Mouse (Mus musculus) spleen, postnatal 4 days (tissue): ENCODE results near the gene Smco1.
"Not testable (repeated sequence)": the region's sequence is repeated elsewhere in the genome, so short reads cannot be mapped to it uniquely, and the experiment has no call there.

Source experiments
- DNase-seq, 2 experiments: peaks; one replicate each; pipeline ENCODE4 v3.0.0; 2022; ENCODE audit warnings: low spot score in 2 of 2

Gene Smco1

DNA sequence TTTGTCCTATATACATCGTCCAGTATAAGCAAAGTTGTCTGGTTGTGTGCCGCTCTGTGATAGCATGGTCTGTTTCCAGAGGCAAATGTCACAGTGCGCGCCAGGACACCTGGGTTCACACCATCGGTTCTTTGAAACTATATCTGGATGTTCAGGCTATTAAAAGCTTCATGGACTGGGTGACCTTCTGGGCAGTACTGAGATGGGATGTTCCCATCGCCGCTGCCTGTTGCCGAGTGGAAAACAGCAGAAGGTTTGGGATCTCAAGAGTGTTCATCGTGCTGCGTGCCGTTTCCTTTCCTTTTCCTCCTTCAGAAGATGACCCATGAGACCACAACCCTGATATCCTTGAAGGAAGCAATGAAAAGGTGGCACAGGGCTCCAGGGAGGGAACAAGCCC is at the start of gene Smco1:
Gene Smco1, plus strand, starts transcription at position 178 of the 400 bp plus-strand sequence.
- DNase-seq = no peak

DNA sequence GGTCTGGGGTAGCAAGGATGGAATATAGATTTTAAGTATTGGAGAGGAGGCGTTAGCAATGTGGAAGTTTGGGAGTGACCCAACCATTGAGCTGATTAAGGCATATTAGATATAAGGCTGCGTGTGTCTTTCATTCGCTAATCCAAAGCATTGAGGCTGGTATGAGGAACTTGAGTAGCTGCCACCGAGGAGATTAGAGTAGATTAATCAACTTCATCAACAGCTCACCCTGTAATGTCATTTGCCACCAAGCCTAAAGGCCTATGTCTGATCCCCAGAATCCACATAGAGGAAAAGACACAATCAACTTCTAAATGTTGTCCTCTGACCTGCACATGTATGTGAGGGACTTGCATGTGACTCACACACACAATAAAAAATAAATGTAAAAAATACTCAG is 49.5 kb upstream of the Smco1 start:
- DNase-seq = no peak

DNA sequence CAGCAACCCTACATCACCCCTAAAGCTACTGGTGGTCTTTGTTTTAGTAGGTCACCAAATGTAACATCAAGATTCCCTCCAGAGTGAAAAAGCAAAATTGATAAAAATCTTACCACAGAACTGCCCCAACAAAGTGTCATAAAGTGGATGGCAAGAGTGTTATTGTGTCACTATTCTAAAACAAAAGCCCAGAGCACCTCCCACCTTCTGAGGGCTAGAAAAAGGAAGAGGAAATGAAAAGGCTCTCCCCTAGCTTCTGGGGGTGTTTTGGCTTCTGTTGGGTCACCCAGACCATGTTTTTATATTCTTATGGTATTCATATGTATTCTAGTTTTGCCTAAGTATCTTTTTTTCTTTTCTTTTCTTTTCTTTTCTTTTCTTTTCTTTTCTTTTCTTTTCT is 48.9 kb upstream of the Smco1 start:
- DNase-seq = no peak

DNA sequence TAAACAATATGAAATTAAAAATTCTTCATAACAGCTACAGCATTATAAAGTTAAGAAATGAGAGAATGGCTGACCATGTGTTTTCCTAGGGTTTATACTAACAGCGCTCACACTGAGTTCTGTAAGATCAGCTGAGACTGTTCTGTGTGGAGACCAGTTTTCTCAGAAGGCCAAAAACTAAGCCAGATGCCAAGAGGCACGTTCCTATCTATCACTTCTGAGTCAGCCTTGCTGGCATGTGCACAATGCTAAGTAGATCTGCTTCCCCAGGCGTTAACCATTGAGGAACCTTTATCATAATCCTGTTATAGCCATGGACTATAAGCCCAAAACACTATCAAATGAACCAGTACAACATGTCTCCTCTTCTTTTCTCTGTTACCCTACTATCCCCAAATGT is 39.2 kb upstream of the Smco1 start:
- DNase-seq = not testable (repeated sequence)

DNA sequence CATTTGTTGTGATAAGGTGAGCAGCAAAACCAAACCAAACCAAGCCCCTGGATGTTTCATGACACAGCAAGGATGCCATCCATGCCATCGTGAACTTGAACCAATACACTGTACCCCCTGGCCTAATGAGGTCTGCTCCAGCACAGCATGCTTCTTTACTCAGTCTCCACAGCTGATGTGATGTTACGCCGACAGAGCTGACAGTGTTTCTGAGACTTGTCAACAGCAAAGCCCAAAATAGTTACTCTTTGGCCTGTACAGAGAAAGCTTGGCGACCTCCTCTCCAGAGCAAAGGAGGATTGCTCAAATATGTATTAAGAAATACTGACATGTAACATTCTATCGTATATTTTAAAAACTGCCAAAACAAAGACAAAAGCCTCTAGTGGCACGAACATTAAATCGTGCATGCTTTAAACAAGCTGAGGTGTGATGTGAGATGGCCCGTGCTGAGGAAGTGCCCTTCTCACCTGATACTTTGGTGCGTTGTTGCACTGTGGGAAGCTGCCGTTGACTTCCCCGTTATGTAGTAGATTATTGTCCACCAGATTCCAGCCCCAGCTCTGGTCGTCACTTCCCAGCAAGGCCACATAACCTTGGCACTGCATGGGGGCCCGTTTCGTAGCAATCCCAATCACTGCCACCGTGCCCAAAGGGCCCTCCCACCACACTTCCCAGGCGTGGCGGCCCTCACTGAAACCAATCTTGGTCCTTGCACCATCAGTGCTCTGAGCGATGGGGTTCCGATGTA is 33.2 kb upstream of the Smco1 start:
- DNase-seq = no peak

DNA sequence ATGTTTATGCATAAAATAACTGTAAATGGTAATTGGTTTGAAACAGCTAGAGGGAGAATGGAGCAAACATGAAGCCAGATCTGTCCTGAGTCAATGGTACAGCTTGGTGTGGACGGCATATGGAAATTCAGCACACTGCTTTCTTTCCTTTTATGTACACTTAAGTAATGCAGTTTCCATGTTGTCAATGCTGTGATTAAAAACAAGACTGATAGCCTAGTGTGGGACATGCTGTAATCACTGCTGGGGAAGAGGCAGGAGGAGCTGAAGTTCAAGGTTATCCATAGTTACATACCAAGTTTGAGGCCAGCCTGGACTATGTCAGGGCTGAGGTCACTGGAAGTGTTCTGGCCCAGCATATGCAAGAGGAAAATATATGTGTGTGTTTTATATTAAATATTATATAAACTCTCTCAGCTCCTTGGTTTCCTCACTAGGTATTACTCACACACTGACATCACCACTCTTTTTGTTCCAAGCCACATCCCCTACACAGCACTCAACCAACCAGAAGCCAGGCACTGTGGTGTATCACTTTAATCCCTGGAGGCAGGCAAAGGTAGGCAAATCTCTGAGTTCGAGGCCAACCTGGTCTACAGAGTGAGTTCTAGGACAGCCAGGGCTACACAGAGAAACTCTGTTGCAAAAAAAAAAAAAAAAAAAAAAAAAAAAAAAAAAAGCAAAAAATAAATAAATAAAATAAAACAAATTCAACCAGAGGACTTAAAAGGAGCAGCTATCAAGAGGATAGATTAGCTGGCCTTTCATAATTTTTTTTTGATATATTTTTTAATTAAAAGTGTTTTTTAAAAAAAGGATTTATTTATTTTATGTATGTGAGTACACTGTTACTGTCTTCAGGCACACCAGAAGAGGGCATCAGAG is 31.6 kb upstream of the Smco1 start:
- DNase-seq = no peak

DNA sequence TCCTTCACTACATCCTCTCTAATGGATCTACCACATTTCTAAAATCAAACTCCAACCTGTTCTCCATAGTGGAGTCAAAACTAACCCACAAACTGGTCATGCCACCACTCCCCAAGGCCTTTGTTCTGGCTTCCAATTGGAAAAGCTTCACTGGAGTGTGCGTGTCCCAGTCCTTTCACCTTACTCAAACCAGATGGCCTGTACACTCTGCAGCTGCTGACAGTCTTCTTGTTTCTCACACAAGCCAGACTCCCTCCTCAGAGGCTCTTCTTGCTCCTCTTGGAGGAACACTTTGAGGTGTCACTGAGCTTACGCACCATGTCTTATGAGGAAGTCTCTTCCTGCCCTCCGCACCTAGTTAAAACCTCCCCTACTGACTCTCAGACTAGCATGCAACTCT is 27.4 kb upstream of the Smco1 start:
- DNase-seq = no peak

DNA sequence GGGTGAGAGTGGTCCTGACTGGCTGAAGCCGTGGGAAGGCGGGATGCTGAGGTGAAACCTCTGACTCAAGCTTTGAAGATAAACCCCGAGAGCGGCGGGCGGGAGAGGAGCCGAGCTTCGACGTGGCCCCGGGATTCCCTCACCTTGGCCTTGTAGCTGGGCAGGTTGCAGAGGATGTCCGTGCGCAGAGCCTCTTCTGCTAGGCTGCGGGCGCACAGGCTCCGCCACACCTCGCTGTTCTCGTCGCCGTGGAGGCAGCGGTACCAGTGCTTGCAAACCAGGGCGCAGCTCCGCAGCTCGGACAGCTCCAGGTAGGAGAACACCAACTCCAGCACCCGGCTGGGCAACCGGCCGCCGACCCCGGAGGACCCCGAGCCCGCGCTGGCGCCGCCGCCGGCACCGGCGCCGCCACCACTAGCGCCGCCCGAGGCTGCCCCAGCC is 24.9 kb upstream of the Smco1 start:
- DNase-seq = peak; percentile 51 to 83

DNA sequence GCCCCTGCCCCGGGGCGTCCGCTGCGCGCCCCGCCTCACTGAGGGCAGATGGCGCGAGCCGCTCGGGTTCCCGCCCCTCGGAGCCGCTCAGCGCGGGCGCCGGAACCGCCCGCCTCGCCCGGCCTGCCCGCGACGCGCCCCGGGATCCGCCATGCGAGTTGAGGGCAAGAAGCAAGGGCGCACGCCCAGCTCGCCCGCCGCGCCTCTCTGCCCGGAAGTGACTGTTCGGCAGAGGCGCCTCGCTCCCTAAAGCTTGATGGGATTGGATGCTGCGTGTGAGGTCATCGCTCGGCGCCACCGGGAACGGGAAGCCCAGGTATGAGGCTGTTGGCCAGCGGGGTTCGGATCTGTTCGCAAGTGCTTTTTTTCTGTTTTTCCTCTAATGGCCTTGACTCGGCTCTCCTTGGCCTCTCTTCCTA is 24.3 kb upstream of the Smco1 start, which contains the start of the genes Fbxo45 and Wdr53:
Gene Fbxo45, minus strand, starts transcription at position 207 of the 419 bp plus-strand sequence.
Gene Wdr53, plus strand, starts transcription at position 276 of the 419 bp plus-strand sequence.
- DNase-seq = peak; percentile 96 to 98

DNA sequence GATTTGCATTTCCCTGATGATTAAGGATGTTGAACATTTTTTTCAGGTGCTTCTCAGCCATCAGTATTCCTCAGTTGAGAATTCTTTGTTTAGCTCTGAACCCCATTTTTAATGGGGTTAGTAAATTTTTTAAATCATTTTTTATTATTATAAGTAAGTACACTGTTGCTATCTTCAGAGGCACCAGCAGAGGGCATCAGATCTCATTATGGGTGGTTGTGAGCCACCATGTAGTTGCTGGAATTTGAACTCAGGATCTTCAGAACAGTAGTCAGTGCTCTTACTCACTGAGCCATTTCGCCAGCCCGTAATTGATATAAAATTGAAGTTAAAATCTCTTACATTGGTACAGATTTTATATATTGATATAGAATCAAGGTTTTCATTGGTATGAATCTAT is 7.0 kb upstream of the Smco1 start:
- DNase-seq = peak in 1 of 2 experiments; percentile 25

DNA sequence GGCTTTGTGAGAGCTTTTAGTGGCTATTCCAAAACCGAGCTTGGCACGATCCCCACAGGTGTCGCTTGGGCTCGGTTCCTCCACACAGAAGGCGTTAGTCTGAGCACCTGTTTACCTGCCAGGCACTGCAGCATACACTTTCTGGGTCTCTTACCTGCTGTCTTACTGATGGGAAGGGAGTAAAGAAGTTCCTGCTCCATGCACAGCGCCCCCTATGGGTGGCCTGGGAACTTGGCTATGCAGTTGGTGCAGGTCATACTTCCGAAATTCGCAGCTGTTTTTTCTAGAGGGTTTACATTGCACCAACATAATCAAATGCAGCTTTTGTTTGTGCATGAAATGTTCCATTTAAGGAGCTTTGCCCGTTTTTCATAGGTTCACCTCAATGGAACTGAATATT is 2.1 kb downstream of the Smco1 start:
- peak; percentile 32 to 77 for DNase-seq

DNA sequence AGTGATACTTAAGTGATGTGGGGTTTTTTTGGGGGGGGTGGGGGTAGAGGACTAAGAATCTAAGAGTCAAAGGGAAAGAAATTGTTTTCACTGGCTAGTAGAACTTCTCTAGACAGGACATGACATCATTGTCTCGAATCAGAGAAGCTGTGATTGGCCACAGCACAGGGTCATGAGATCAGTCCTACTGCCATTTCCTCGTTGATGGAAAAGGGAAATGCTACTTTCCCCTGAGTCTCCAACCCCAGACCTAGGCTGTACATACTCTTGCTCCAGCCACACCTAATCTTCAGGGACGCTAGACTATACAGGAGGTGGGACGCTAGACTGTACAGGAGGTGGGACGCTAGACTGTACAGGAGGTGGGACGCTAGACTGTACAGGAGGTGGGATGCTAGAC is 3.8 kb downstream of the Smco1 start:
- no peak for DNase-seq

DNA sequence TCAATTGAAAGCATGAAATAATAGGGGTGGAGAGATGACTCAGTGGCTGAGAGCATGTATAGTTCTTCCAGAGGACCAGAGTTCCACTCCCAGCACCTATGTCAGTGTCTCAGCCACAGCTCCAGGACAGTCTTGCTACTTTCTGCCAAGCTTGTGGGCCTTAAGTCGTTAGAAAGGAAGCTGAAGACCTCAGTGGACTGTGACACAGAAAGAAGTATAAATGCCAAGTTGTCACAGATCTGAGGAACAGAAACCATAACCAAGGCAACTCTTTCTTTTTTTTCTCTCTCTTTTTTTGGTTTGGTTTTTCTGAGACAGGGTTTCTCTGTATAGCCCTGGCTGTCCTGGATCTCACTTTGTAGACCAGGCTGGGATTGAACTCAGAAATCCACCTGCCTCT is 4.6 kb downstream of the Smco1 start:
- no peak for DNase-seq

DNA sequence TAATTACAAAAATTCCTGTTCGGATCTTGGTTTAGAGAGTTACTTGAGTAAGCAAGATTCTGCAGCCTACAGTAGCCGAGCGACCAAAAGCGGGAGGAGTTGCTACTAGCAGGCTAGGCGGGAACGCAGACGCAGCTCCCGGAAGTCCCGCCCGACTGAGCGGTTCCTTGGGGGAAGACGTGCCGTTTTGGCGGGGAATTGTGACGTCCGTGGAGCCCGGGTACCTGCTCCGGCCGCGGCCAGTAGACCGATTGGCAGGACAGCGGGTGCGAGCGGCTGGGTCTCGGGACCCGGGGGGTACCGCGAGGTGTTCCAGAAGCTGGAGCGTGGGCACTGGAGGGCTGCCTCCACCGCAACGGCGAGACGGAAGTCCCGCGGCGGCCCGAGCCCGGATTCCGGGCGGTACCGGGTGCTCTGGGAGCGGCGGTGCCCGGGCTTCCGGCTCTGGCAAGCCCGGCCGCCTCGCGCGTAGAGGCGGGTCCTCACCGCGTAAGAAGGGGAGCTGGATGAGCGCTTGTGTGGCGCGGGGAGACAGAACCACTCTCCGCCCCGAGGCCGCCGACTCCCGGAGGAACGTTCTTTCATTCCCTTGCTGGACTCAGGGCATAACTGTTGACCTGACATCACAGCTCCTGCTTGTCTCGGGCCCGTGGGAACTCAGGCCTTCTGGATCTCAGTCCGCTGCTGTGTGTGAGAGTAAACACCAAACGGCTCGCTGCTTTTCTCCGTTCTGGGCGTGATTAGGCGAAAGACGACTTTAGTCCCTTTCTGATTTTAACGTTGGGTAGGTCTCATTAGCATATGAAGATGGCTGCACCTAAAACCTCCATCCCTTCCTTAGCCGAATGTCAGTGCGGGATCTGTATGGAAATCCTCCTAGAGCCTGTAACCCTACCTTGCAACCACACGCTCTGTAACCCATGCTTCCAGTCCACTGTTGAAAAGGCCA is 6.3 kb downstream of the Smco1 start, which contains the start of gene Rnf168:
Gene Rnf168, plus strand, starts transcription at position 152 of the 949 bp plus-strand sequence.
- DNase-seq = peak; percentile 91 to 94

DNA sequence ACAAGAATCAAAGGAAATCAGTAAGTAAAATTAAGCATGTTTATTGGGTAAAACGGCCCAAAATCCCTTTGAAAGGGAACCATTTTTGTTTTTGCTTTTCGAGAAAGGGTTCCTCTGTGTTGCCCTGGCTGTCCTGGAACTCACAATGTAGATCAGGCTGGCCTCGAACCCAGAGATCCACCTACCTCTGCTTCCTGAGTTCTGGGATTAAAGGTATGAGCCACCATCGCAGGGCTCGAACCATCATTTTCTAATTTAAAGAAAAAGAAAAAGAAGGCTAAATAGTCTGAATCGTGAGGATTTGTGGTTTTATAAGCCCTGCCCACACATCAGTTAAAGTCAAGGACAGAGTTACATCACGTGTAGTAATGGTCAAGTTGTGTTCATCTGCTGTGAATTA is 7.1 kb downstream of the Smco1 start:
- no peak for DNase-seq

DNA sequence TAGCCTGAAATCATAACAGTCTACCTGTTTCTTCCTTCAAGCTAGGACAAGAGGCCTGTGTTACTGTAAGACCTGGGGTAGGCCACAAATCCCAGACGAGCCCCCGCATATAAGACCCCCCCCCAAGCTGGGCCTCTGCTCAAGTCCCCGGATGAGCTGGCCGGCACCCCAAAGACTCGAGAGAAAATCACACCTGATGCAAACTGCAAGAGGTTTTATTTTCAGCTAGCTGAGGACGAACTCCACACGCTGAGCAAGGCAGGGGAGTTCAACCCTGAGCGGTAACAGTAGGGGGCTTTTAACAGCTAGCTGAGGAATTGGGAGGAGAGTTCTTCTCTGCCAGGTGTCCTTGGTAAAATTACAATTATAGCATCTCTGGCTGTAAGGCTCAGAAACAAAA is 8.9 kb downstream of the Smco1 start:
- DNase-seq = no peak

DNA sequence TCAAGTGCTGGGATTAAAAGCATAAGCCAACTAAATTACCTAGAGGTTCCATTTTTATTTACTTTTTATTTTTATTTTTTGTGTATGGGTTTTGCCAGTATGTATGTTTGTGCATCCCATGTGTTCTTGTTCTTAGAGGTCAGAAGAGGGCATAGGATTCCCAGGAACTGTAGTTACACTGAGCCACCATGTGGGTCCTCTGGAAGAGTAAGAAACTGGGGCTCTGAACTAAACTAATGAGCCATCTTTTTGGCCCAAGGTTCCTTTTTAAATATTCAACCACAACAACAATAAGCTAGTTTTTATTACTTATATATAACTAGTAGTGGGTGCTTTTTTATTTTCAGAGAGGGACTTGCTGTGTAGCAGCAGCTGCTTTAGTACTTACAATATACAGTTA is 11.3 kb downstream of the Smco1 start:
- no peak for DNase-seq

DNA sequence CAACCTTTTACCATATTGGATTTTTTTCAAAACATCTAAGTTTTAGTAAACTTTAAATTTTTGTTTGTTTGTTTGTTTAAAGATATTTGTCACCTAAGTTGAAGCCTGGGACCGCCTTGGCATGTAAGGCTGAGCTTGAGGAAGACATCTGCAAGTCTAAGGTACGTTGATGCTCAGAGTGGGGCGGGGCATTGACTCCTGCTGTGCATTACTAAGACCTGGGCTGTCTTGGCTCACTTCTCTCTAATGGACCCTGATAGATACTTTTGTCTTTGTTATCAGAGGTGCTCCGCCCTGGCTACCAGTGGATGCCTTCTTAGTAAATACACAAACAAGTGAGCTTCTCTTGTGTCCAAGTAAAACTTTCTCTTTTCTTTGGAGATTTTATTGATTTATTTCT is 20.6 kb downstream of the Smco1 start:
- DNase-seq = no peak

DNA sequence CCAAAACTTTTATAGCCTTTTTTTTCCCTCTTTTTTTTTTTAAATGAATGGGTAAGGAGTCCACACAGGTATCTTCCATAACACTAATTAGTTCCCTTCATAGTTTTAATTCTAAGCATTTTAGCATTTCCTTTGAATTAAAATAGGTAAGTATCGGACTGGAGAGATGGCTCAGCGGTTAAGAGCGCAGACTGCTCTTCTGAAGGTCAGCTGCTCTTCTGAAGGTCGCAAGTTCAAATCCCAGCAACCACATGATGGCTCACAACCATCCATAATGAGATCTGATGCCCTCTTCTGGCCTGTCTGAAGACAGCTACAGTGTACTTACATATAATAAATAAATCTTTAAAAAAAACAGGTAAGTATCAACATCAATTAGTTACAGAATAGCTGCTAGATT is 28.3 kb downstream of the Smco1 start:
- DNase-seq = not testable (repeated sequence)

DNA sequence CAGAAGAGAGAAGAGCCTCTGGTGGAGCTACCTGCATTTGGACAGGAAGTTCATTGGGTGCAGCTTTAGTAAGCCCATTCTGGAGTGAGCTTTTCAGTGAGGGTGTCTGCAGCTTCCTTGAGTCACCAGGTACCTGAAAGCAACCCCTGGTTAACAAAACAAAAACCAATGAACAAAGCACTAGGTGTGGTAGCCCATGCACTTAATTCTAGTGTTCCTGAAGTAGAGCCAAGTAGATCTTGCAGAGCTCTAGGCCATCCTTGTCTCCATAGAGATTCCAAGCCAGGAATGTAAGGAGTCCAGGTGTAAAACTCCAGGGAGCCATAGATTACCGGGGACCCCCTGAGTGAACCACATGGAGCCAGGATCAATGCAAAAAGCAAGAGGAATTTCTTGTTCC is 31.8 kb downstream of the Smco1 start:
- DNase-seq = no peak

DNA sequence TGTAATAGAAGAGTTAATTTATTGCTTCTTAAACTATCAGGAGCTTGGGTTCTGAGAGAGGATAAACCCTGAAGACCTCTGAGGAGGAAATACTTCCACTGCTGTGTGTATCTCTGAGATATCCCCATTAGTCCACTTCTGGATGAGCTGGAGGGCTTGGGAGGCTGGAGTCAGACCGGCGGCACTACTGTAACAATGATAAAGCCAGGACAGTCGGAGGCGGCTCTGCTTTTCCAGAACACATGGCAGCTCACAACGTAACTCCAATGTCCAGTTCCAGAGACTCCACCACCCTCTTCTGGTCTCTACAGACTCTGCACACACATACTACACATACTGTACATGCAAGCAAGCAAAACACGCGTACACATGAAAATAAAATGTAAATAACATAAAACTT is 32.6 kb downstream of the Smco1 start:
- DNase-seq = no peak

DNA sequence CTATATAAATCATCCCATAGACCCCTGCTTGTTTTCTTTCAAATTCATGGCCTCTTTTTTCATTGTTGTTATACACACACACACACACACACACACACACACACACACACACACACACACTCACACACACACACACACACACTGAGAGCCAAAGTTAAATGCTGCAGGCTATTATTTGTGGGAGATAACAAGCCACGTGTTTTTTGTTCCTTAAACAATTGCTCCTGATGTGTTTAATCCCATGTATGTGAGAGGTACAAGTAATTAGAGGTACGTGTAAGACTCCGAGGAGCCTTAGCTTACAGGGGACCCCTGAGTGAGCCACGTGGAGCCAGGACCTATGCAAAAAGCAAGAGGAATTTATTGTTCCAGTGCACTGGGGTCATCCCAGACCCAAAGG is 40.7 kb downstream of the Smco1 start:
- no peak for DNase-seq
